Mouse (Mus musculus): ENCODE results near the gene Riox2. TPM values are rescaled to one million over a fixed set of nuclear protein-coding genes. Genes with fewer than 3 reads are reported as not detected.

Riox2 gene
- total RNA-seq, 1 experiment, result 34.6 TPM

GRCm38 (mm10) chr16:59516965-59517364 lies 45.4 kb downstream of the Riox2 start:
- peaks cover 0 to 2% of the 10 kb centered on the region in 2 experiments; a peak in 1 of 4 replicates for H3K4me1 ChIP-seq (ENCODE audit: control insufficient read depth in 2 of 2, insufficient read depth in 2 of 2, low read length in 2 of 2, poor library complexity in 1 of 2)
- no peak for DNase-seq (ENCODE audit: low read depth, low spot score)
- no peak for TF ChIP-seq CHD2 (IDR thresholded peaks at IDR 0.05; ENCODE audit: low read depth, low read length)
- no peak for TF ChIP-seq HCFC1 (IDR thresholded peaks at IDR 0.05; ENCODE audit: borderline replicate concordance, insufficient read depth, low read length)
- no peak for TF ChIP-seq ZNF384 (IDR thresholded peaks at IDR 0.05; ENCODE audit: low read depth, low read length)
- no peak for TF ChIP-seq MAFK (IDR thresholded peaks at IDR 0.05; ENCODE audit: insufficient read depth, low read depth, low read length)
- TF ChIP-seq ZC3H11A (IDR thresholded peaks at IDR 0.05; ENCODE audit: borderline replicate concordance, low read depth, low read length), result no peak
- no peak overlapping the region for H3K9ac ChIP-seq (ENCODE audit: insufficient read depth, low read depth, low read length, poor library complexity, severe bottlenecking)
- H3K9me3 ChIP-seq (ENCODE audit: control insufficient read depth, insufficient read depth, low read depth, low read length), result no peaks in the 10 kb centered on the region
- in situ Hi-C loops (cut with MboI; ENCODE audit: low sequenced_read_pairs in 2 of 2, unreplicated experiment in 2 of 2), result no loop called here
- no peak overlapping the region for H3K27ac ChIP-seq (ENCODE audit: insufficient read depth, low read depth, low read length, poor library complexity, severe bottlenecking)
- H3K36me3 ChIP-seq (ENCODE audit: control insufficient read depth, insufficient read depth, low read length, poor library complexity, severe bottlenecking), result no peaks in the 10 kb centered on the region
- H3K4me3 ChIP-seq (ENCODE audit: insufficient read depth in 1 of 2, low read depth in 1 of 2, low read length in 2 of 2, poor library complexity in 1 of 2, severe bottlenecking in 1 of 2), result no peak overlapping the region

GRCm38 (mm10) chr16:59517447-59518219 lies 46.1 kb downstream of the Riox2 start:
- TF ChIP-seq HCFC1 (IDR thresholded peaks at IDR 0.05; ENCODE audit: borderline replicate concordance, insufficient read depth, low read length) (no peak), ZC3H11A (IDR thresholded peaks at IDR 0.05; ENCODE audit: borderline replicate concordance, low read depth, low read length) (no peak), CHD2 (IDR thresholded peaks at IDR 0.05; ENCODE audit: low read depth, low read length) (no peak), ZNF384 (IDR thresholded peaks at IDR 0.05; ENCODE audit: low read depth, low read length) (no peak), MAFK (IDR thresholded peaks at IDR 0.05; ENCODE audit: insufficient read depth, low read depth, low read length) (no peak)
- Histone ChIP-seq H3K4me3 (ENCODE audit: insufficient read depth in 1 of 2, low read depth in 1 of 2, low read length in 2 of 2, poor library complexity in 1 of 2, severe bottlenecking in 1 of 2) (no peak overlapping the region), H3K36me3 (ENCODE audit: control insufficient read depth, insufficient read depth, low read length, poor library complexity, severe bottlenecking) (no peaks in the 10 kb centered on the region), H3K9me3 (ENCODE audit: control insufficient read depth, insufficient read depth, low read depth, low read length) (no peaks in the 10 kb centered on the region), H3K9ac (ENCODE audit: insufficient read depth, low read depth, low read length, poor library complexity, severe bottlenecking) (no peak overlapping the region), H3K4me1 (ENCODE audit: control insufficient read depth in 2 of 2, insufficient read depth in 2 of 2, low read length in 2 of 2, poor library complexity in 1 of 2) (peaks cover 0 to 2% of the 10 kb centered on the region in 2 experiments; a peak in 1 of 4 replicates), H3K27ac (ENCODE audit: insufficient read depth, low read depth, low read length, poor library complexity, severe bottlenecking) (no peak overlapping the region)
- DNase-seq (ENCODE audit: low read depth, low spot score), result no peak
- in situ Hi-C loops (cut with MboI; ENCODE audit: low sequenced_read_pairs in 2 of 2, unreplicated experiment in 2 of 2), result no loop called here

- H3K9ac ChIP-seq (ENCODE audit: insufficient read depth, low read depth, low read length, poor library complexity, severe bottlenecking), result no peak overlapping the region
- H3K27ac ChIP-seq (ENCODE audit: insufficient read depth, low read depth, low read length, poor library complexity, severe bottlenecking), result no peak overlapping the region
- H3K36me3 ChIP-seq (ENCODE audit: control insufficient read depth, insufficient read depth, low read length, poor library complexity, severe bottlenecking), result no peaks in the 10 kb centered on the region; the same call in 1 of the 2 replicates
- no peak for DNase-seq (ENCODE audit: low read depth, low spot score)
- TF ChIP-seq ZC3H11A (IDR thresholded peaks at IDR 0.05; ENCODE audit: borderline replicate concordance, low read depth, low read length) (no peak), MAFK (IDR thresholded peaks at IDR 0.05; ENCODE audit: insufficient read depth, low read depth, low read length) (no peak), CHD2 (IDR thresholded peaks at IDR 0.05; ENCODE audit: low read depth, low read length) (no peak), HCFC1 (IDR thresholded peaks at IDR 0.05; ENCODE audit: borderline replicate concordance, insufficient read depth, low read length) (no peak), ZNF384 (IDR thresholded peaks at IDR 0.05; ENCODE audit: low read depth, low read length) (no peak)
- in situ Hi-C loops (cut with MboI; ENCODE audit: low sequenced_read_pairs in 2 of 2, unreplicated experiment in 2 of 2), result no loop called here
- H3K9me3 ChIP-seq (ENCODE audit: control insufficient read depth, insufficient read depth, low read depth, low read length), result no peaks in the 10 kb centered on the region
- H3K4me1 ChIP-seq (ENCODE audit: control insufficient read depth in 2 of 2, insufficient read depth in 2 of 2, low read length in 2 of 2, poor library complexity in 1 of 2), result peaks cover 0 to 2% of the 10 kb centered on the region in 2 experiments; a peak in 1 of 4 replicates
- no peak overlapping the region for H3K4me3 ChIP-seq (ENCODE audit: insufficient read depth in 1 of 2, low read depth in 1 of 2, low read length in 2 of 2, poor library complexity in 1 of 2, severe bottlenecking in 1 of 2)
Measured at GRCm38 (mm10) chr16:59521752-59522423, 50.3 kb downstream of the Riox2 start.

- no peak for TF ChIP-seq ZNF384 (IDR thresholded peaks at IDR 0.05; ENCODE audit: low read depth, low read length)
- no peak for TF ChIP-seq MAFK (IDR thresholded peaks at IDR 0.05; ENCODE audit: insufficient read depth, low read depth, low read length)
- TF ChIP-seq HCFC1 (IDR thresholded peaks at IDR 0.05; ENCODE audit: borderline replicate concordance, insufficient read depth, low read length), result no peak
- TF ChIP-seq CHD2 (IDR thresholded peaks at IDR 0.05; ENCODE audit: low read depth, low read length), result no peak
- no peak for TF ChIP-seq ZC3H11A (IDR thresholded peaks at IDR 0.05; ENCODE audit: borderline replicate concordance, low read depth, low read length)
- in situ Hi-C loops (cut with MboI; ENCODE audit: low sequenced_read_pairs in 2 of 2, unreplicated experiment in 2 of 2), result no loop called here
- Histone ChIP-seq H3K36me3 (ENCODE audit: control insufficient read depth, insufficient read depth, low read length, poor library complexity, severe bottlenecking) (peaks cover 2% of the 10 kb centered on the region; the same call in 1 of the 2 replicates), H3K9ac (ENCODE audit: insufficient read depth, low read depth, low read length, poor library complexity, severe bottlenecking) (no peak overlapping the region), H3K27ac (ENCODE audit: insufficient read depth, low read depth, low read length, poor library complexity, severe bottlenecking) (no peak overlapping the region), H3K4me1 (ENCODE audit: control insufficient read depth in 2 of 2, insufficient read depth in 2 of 2, low read length in 2 of 2, poor library complexity in 1 of 2) (peaks cover 0 to 4% of the 10 kb centered on the region in 2 experiments; a peak in 1 of 4 replicates), H3K4me3 (ENCODE audit: insufficient read depth in 1 of 2, low read depth in 1 of 2, low read length in 2 of 2, poor library complexity in 1 of 2, severe bottlenecking in 1 of 2) (no peak overlapping the region), H3K9me3 (ENCODE audit: control insufficient read depth, insufficient read depth, low read depth, low read length) (no peaks in the 10 kb centered on the region)
- DNase-seq (ENCODE audit: low read depth, low spot score), result no peak
Measured at GRCm38 (mm10) chr16:59526939-59527338, 55.4 kb downstream of the Riox2 start.

All from ES-E14 (cell line).